ENCODE assay signal across 8 mouse cellular contexts in genomic region chr14:31661671-31662554, GRCm38 (mm10). TPM values are rescaled to one million over a fixed set of nuclear protein-coding genes. Genes with fewer than 3 reads are reported as not detected.
DNase-seq lines count a peak whose midpoint lies in the region; ATAC-seq and TF ChIP-seq lines count a peak whose summit lies in the region.

No protein-coding gene starts in this region.

- peaks cover 6% of the 10 kb centered on the region for H3K36me3 ChIP-seq in embryonic facial prominence, embryonic 14.5 days (ENCODE audit: control insufficient read depth, insufficient read depth, low read length)
- no peaks in the 10 kb centered on the region for H3K36me3 ChIP-seq in kidney, adult 2 months (ENCODE audit: control insufficient read depth, insufficient read depth, low read length)
- peaks cover 7% of the 10 kb centered on the region for H3K36me3 ChIP-seq in limb, embryonic 10.5 days
- no peaks in the 10 kb centered on the region; the same call in 1 of the 2 replicates for H3K36me3 ChIP-seq in midbrain, embryonic 11.5 days (ENCODE audit: control insufficient read depth, insufficient read depth, low read length)

- no peaks in the 10 kb centered on the region; the same call in 1 of the 2 replicates for H3K9me3 ChIP-seq in embryonic facial prominence, embryonic 14.5 days (ENCODE audit: control insufficient read depth, low read length)
- no peaks in the 10 kb centered on the region for H3K9me3 ChIP-seq in limb, embryonic 10.5 days (replicated peaks)
- H3K9me3 ChIP-seq in midbrain, embryonic 11.5 days (ENCODE audit: control insufficient read depth, low read length), result no peaks in the 10 kb centered on the region

- 3% methylated on average over 44 of the region's 44 CpGs for WGBS in embryonic facial prominence, embryonic 14.5 days
- under 1% methylated on average over 44 of the region's 44 CpGs for WGBS in kidney, adult 2 months
- 2% methylated on average over 44 of the region's 44 CpGs for WGBS in limb, embryonic 10.5 days
- WGBS in midbrain, embryonic 11.5 days, result 14% methylated on average over 44 of the region's 44 CpGs

- peak overlapping the region; percentile 61 for H3K4me2 ChIP-seq in embryonic facial prominence, embryonic 14.5 days (ENCODE audit: low read depth, low read length)
- peak overlapping the region; percentile 65 for H3K4me2 ChIP-seq in midbrain, embryonic 11.5 days

- no peaks in the 10 kb centered on the region for H3K27me3 ChIP-seq in embryonic facial prominence, embryonic 14.5 days (replicated peaks; ENCODE audit: control insufficient read depth, insufficient read depth, low read length)
- no peaks in the 10 kb centered on the region for H3K27me3 ChIP-seq in kidney, adult 2 months (replicated peaks; ENCODE audit: control insufficient read depth, insufficient read depth, low read length)
- H3K27me3 ChIP-seq in limb, embryonic 10.5 days (ENCODE audit: low read depth, poor library complexity, severe bottlenecking), result no peaks in the 10 kb centered on the region
- no peaks in the 10 kb centered on the region for H3K27me3 ChIP-seq in midbrain, embryonic 11.5 days (ENCODE audit: control insufficient read depth, insufficient read depth, low read length)

- H3K4me3 ChIP-seq in embryonic facial prominence, embryonic 14.5 days (ENCODE audit: low read depth, low read length), result peak overlapping the region; percentile 36
- H3K4me3 ChIP-seq in kidney, adult 2 months (ENCODE audit: insufficient read depth, low read depth, low read length), result peak overlapping the region; percentile 27
- H3K4me3 ChIP-seq in limb, embryonic 10.5 days, result peak overlapping the region; percentile 47
- peak overlapping the region; percentile 36 for H3K4me3 ChIP-seq in midbrain, embryonic 11.5 days (ENCODE audit: low read depth, low read length)

- peak; percentile 93 for ATAC-seq in embryonic facial prominence, embryonic 14.5 days (ENCODE audit: low read depth)
- peak; percentile 89 for ATAC-seq in midbrain, embryonic 11.5 days (ENCODE audit: low FRiP score)
- ATAC-seq in erythroid progenitor cell, adult 5-6 weeks (replicated peaks; ENCODE audit: low FRiP score, poor library complexity, severe bottlenecking), result no peak; the same call in 1 of the 2 replicates

- H3K9ac ChIP-seq in embryonic facial prominence, embryonic 14.5 days (ENCODE audit: low read depth, low read length), result peak overlapping the region; percentile 67
- peak overlapping the region; percentile 57 for H3K9ac ChIP-seq in midbrain, embryonic 11.5 days (ENCODE audit: low read length)

- peak; percentile 13 for TF ChIP-seq POLR2A in kidney, adult 2 months (IDR thresholded peaks at IDR 0.05; ENCODE audit: low read depth, low read length)

- H3K4me1 ChIP-seq in embryonic facial prominence, embryonic 14.5 days (ENCODE audit: control insufficient read depth, insufficient read depth, low read length), result peaks cover 71% of the 10 kb centered on the region
- peaks cover 46% of the 10 kb centered on the region for H3K4me1 ChIP-seq in kidney, adult 2 months (ENCODE audit: control insufficient read depth, insufficient read depth, low read length)
- H3K4me1 ChIP-seq in limb, embryonic 10.5 days, result peaks cover 80% of the 10 kb centered on the region
- peaks cover 14% of the 10 kb centered on the region for H3K4me1 ChIP-seq in midbrain, embryonic 11.5 days (ENCODE audit: control insufficient read depth, insufficient read depth, low read length)

- peak overlapping the region; percentile 99 for H3K27ac ChIP-seq in embryonic facial prominence, embryonic 14.5 days (replicated peaks; ENCODE audit: low read depth, low read length)
- H3K27ac ChIP-seq in kidney, adult 2 months (ENCODE audit: insufficient read depth, low read depth, low read length), result peak overlapping the region; percentile 96
- H3K27ac ChIP-seq in limb, embryonic 10.5 days, result peak overlapping the region; percentile 95
- peak overlapping the region; percentile 82 for H3K27ac ChIP-seq in midbrain, embryonic 11.5 days (ENCODE audit: low read depth, low read length)

- 0 out of 2 replicates have a peak, but pooled peaks have one; percentile 9 for TF ChIP-seq CTCF in kidney, adult 2 months (conservative IDR thresholded peaks at IDR 0.05; ENCODE audit: insufficient read depth, insufficient read length, low read depth, low read length)

- peak; percentile 89 to 91 for DNase-seq in adrenal gland, postnatal 36 days
- DNase-seq in embryonic facial prominence, embryonic 14.5 days (ENCODE audit: low spot score), result peak; percentile 97
- peak; percentile 90 for DNase-seq in heart, adult 8-10 months (ENCODE audit: low spot score)
- peak; percentile 96 for DNase-seq in kidney, adult 2 months
- peak; percentile 88 for DNase-seq in limb, embryonic 10.5 days (ENCODE audit: low spot score)
- DNase-seq in midbrain, embryonic 11.5 days (ENCODE audit: low spot score, missing footprints), result peak; percentile 96
- peak; percentile 96 for DNase-seq in skeletal muscle tissue, adult 2 months (ENCODE audit: low read depth, low spot score)

RNA-seq across cellular contexts. Expression of gene Hacl1, which starts 20.8 kb away (rescaled TPM):
- total RNA-seq in adrenal gland, postnatal 36 days (2021), result 10 to 100 TPM; 27.4 to 66.4 TPM
- polyA plus RNA-seq in embryonic facial prominence, embryonic 14.5 days (2014; fragmentation: Nextera tagmentation; extraction: Ambion mirVana), result 13.3 and 13.4 TPM in 2 replicates
- total RNA-seq in heart, adult 8-10 months (2022), result 10 to 100 TPM; 12.2 to 14.6 (median 14.0) TPM
- 129 and 154 TPM in 2 replicates for polyA plus RNA-seq in kidney, adult 2 months (2012; rRNA removed)
- polyA plus RNA-seq in limb, embryonic 10.5 days (2016; fragmentation: Nextera tagmentation; extraction: Ambion mirVana), result 6.1 and 9.4 TPM in 2 replicates
- 9.6 and 10.9 TPM in 2 replicates for polyA plus RNA-seq in midbrain, embryonic 11.5 days (2014; fragmentation: Nextera tagmentation; extraction: Ambion mirVana)
- total RNA-seq in erythroid progenitor cell, adult 5-6 weeks (2015; ENCODE audit: low replicate concordance), result 16.2 TPM in 1 of 2 replicates, not detected in the other
- 11.6 and 17.4 TPM in 2 replicates for total RNA-seq in erythroid progenitor cell, adult 5-6 weeks (2017; ENCODE audit: low replicate concordance)

RNA-seq across cellular contexts. Expression of gene Btd, which starts 21.1 kb away (rescaled TPM):
- 10 to 100 TPM; 48.3 to 73.1 TPM for total RNA-seq in adrenal gland, postnatal 36 days (2021)
- 30.3 and 37.0 TPM in 2 replicates for polyA plus RNA-seq in embryonic facial prominence, embryonic 14.5 days (2014; fragmentation: Nextera tagmentation; extraction: Ambion mirVana)
- 10 to 100 TPM in 3 of 4 experiments, 1 to 10 TPM in 1; 9.4 to 10.5 (median 10.4) TPM for total RNA-seq in heart, adult 8-10 months (2022)
- polyA plus RNA-seq in kidney, adult 2 months (2012; rRNA removed), result 119 and 134 TPM in 2 replicates
- polyA plus RNA-seq in limb, embryonic 10.5 days (2016; fragmentation: Nextera tagmentation; extraction: Ambion mirVana), result 12.1 and 16.3 TPM in 2 replicates
- 15.8 and 16.7 TPM in 2 replicates for polyA plus RNA-seq in midbrain, embryonic 11.5 days (2014; fragmentation: Nextera tagmentation; extraction: Ambion mirVana)
- total RNA-seq in erythroid progenitor cell, adult 5-6 weeks (2015; ENCODE audit: low replicate concordance), result 0.72 and 5.9 TPM in 2 replicates
- total RNA-seq in erythroid progenitor cell, adult 5-6 weeks (2017; ENCODE audit: low replicate concordance), result 3.3 and 3.5 TPM in 2 replicates

RNA-seq across cellular contexts. Expression of gene Gm49387, which starts 21.2 kb away (rescaled TPM):
- not detected for total RNA-seq in adrenal gland, postnatal 36 days (2021)
- polyA plus RNA-seq in embryonic facial prominence, embryonic 14.5 days (2014; fragmentation: Nextera tagmentation; extraction: Ambion mirVana), result 0.47 and 0.84 TPM in 2 replicates
- total RNA-seq in heart, adult 8-10 months (2022), result 1 to 10 TPM in 1 of 4 experiments, under 1 TPM in 2, not detected in 1; 0.46 to 1.1 (median 0.75) TPM
- polyA plus RNA-seq in kidney, adult 2 months (2012; rRNA removed), result not detected in 2 replicates
- 0.36 and 0.50 TPM in 2 replicates for polyA plus RNA-seq in limb, embryonic 10.5 days (2016; fragmentation: Nextera tagmentation; extraction: Ambion mirVana)
- polyA plus RNA-seq in midbrain, embryonic 11.5 days (2014; fragmentation: Nextera tagmentation; extraction: Ambion mirVana), result 1.3 TPM in 1 of 2 replicates, not detected in the other
- total RNA-seq in erythroid progenitor cell, adult 5-6 weeks (2015; ENCODE audit: low replicate concordance), result not detected in 2 replicates
- total RNA-seq in erythroid progenitor cell, adult 5-6 weeks (2017; ENCODE audit: low replicate concordance), result not detected in 2 replicates
